Mouse (Mus musculus): ENCODE results near the gene Hdac8.

The Hdac8 gene

DNA sequence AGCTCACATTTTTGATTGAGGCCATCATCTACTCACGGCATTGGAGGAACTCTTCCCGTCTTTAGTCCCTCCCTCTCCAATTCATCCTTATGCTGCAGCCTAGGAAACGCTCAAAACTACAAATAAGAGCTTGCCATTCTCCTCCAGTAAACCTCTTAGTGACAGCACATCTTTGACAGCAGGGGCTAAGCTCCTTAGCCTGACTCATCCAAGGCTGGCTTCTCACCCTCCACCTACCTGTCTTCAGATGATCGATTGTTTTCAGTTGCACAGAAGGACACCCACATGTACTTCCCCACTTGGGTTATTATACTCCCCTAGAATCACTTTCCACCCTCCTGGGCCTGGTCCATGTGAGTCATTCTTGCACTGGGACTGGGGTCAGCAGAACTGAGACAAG, 163.5 kb downstream of the Hdac8 start:
- no peak for DNase-seq (ENCODE audit: low read depth in 2 of 2, low spot score in 2 of 2)

DNA sequence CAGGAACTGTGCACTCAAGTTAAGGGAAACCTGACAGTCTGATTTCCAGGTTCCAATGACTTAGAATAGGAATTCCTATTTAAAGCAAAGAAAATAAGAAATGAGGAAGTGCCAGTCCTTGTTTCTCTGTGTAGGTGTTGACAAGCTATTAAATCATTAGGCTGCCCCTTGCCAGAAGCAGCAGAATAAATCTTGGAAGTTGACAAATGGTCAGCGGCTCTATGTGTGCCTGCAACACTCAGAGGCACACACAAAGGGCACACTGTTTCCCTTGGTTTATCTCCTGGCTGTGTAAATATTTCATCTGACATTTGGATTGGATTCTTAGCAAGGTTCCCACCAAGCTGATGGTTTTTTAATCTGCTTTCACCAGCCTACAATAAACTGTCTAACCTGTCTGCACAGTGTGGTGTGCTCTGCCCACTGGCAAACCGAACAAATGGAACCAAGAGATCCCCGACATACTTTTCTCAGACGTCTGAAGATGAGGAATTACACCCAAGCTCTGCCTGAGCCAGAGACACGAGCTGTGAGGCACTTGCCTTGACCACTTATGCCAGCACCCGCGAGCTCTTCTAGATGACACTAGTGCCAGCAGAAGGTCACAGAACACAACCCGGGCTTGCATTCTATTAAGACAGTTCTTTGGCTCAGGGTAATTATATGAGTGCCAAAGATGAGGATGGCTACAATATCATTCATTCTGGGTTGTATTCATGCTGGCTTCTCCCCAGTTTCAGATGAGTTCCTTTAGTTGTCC, 165.6 kb downstream of the Hdac8 start:
- no peak for DNase-seq (ENCODE audit: low read depth in 2 of 2, low spot score in 2 of 2)

DNA sequence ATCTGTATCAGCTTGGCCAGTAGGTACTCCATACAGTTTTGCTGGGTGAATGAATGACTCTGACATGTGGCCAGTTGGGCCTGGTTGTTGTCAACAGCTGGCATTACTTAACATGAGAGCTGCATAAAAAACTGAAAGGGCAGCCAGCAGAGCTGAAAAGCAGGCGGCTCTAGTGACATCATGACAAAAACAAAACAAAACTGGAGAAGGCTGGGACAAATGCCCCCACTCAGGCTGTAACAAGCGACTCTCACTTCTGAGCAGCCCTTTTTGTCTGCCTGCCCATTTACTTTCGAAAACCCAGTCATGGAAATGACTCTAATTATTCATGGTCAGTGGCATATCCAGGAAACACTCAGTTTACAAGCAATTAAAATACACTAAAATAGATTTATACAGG, 185.5 kb downstream of the Hdac8 start:
- DNase-seq (ENCODE audit: low read depth in 2 of 2, low spot score in 2 of 2), result no peak

DNA sequence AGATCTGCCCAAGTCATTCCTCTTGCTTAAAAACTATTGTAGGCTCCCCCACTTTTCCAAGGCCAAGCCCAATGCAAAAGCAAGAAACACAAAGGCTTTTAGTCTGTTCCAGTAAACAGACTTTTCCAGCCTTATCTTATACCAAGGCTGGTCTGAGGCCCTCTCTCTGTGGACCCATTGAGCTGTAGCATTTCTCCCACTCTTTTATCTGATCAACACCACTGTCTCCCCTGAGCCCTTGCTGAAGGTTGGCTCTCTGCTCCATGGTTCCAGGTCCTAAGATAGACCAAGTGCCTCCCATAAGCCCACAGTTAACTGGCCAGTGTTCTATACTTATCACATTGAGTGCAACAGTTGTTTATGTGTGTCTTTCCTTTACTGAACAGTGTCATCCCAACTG, 185.9 kb downstream of the Hdac8 start:
- no peak for DNase-seq (ENCODE audit: low read depth in 2 of 2, low spot score in 2 of 2)

- no peak for DNase-seq (ENCODE audit: low read depth in 2 of 2, low spot score in 2 of 2)
Measured at GRCm38 (mm10) chrX:102318782-102319181, 186.4 kb downstream of the Hdac8 start.

GRCm38 (mm10) chrX:102311119-102311518, 194.0 kb downstream of the Hdac8 start:
- no peak for DNase-seq (ENCODE audit: low read depth in 2 of 2, low spot score in 2 of 2)

GRCm38 (mm10) chrX:102307511-102307910, 197.6 kb downstream of the Hdac8 start:
- no peak for DNase-seq (ENCODE audit: low read depth in 2 of 2, low spot score in 2 of 2)

DNA sequence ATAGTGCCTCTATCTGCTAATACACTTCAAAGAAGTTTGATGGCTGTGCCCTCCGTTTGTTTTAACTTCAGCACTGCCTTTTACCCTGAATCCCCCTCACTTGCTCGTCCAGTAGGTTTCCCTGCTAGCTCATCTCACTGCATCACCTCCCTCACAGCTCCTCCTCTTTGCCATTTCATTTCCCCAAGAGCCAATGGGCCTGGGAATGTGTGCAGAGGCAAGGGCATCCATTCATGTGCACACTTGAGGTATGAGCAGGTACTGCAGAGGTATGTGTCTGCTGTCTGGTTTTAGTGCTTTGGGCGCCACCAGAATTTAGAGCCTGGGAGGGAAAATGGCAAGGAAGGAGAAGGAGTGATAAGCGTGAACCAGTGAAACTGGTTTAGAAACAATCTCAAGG, 199.4 kb downstream of the Hdac8 start:
- DNase-seq (ENCODE audit: low read depth in 2 of 2, low spot score in 2 of 2), result no peak

DNA sequence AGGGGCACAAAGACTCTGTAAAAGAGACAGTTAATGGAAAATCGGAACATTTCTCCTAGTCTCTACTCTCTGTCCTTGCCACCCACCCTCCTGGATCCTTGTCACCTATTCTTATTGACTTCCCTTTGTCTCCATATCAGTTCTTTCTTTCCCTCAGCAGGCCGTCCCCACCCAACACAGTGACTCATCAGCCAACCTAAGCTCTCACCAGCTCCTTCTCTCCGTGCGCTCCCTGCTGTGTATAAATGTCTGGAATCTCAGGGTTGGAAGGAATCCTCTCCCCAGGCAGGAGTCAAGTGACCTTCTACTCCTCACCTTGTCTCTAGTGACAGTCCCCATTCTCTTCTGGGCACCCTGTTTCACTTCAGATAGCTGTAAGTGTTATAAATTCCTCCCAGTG, 200.2 kb downstream of the Hdac8 start:
- no peak for DNase-seq (ENCODE audit: low read depth in 2 of 2, low spot score in 2 of 2)

GRCm38 (mm10) chrX:102302476-102302875, 202.7 kb downstream of the Hdac8 start:
- DNase-seq (ENCODE audit: low read depth in 2 of 2, low spot score in 2 of 2), result no peak

GRCm38 (mm10) chrX:102284889-102285288, 220.3 kb downstream of the Hdac8 start:
- no peak for DNase-seq (ENCODE audit: low read depth in 2 of 2, low spot score in 2 of 2)

GRCm38 (mm10) chrX:102262620-102263345, 242.4 kb downstream of the Hdac8 start:
- DNase-seq (ENCODE audit: low read depth in 2 of 2, low spot score in 2 of 2), result no peak

- no peak for DNase-seq (ENCODE audit: low read depth in 2 of 2, low spot score in 2 of 2)
Measured at GRCm38 (mm10) chrX:102259772-102260171, 245.4 kb downstream of the Hdac8 start.

DNA sequence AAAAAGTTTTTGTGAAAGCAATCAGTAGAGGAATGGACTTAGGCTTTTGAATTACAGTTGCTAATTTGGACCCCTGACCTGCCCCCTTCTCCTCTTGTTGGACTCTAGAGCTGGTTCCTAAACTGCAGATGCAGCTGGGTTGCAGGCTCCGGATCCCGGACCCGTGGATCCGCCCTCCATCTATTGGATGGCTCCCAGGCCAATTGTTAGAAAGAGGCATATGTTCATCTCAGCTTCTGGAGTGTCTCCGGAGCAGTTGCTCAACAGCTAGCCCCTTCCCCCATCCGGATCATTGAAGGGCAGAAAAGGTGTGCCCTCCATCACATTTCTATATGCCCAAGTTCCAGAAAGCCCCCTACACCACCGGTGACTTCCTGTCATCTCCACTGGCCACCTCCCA, 251.3 kb downstream of the Hdac8 start:
- DNase-seq (ENCODE audit: low read depth in 2 of 2, low spot score in 2 of 2), result no peak

GRCm38 (mm10) chrX:102251937-102252860, 253.0 kb downstream of the Hdac8 start, which contains the start of gene Cited1:
TSS of gene Cited1 (minus strand) at chrX:102252181.
- DNase-seq (ENCODE audit: low read depth in 2 of 2, low spot score in 2 of 2), result no peak

- no peak for DNase-seq (ENCODE audit: low read depth in 2 of 2, low spot score in 2 of 2)
Measured at GRCm38 (mm10) chrX:102251221-102251936, 253.8 kb downstream of the Hdac8 start.

DNA sequence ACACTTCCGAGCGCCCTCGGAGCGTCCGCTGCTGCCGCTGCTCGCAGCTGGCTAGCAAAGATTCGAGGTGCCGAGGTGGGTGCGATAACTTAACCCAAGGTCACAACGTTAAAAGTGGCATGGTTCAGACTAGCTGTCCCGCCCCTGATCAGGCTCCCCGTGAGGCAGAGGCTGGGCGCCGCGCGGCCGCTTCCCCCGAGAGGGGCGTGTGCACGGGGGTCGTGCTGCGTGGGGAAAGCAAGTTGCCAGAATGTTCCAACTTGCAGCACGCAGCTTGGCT, 254.3 kb downstream of the Hdac8 start:
- no peak for DNase-seq (ENCODE audit: low read depth in 2 of 2, low spot score in 2 of 2)

GRCm38 (mm10) chrX:102250150-102250890, 254.8 kb downstream of the Hdac8 start:
- no peak for DNase-seq (ENCODE audit: low read depth in 2 of 2, low spot score in 2 of 2)

- DNase-seq (ENCODE audit: low read depth in 2 of 2, low spot score in 2 of 2), result no peak
Measured at GRCm38 (mm10) chrX:102244334-102244733, 260.8 kb downstream of the Hdac8 start.
